Mouse (Mus musculus) hindbrain, postnatal 0 days (tissue): Measurements from ENCODE around the gene Olfr536. TPM values are rescaled to one million over a fixed set of nuclear protein-coding genes. Genes with fewer than 3 reads are reported as not detected.
"Not testable (repeated sequence)": the region's sequence is repeated elsewhere in the genome, so short reads cannot be mapped to it uniquely, and the experiment has no call there.

ENCODE experiments used
- ATAC-seq: fragments of 200-750 bp; cut with Nextera tagmentation; 2 replicates; pipeline ENCODE4 v1.8.0; 2017; ENCODE audit warnings: mild to moderate bottlenecking, moderate TSS enrichment, moderate library complexity
- DNase-seq: peaks from one replicate; pipeline ENCODE4 v3.0.0-alpha.2; 2015; ENCODE audit warnings: low spot score
- H3K27ac ChIP-seq: fragments of 300-500 bp; sonication (generic); 2 replicates; pipeline ENCODE4 v1.5.1; 2014; ENCODE audit warnings: mild to moderate bottlenecking
- H3K27me3 ChIP-seq: fragments of 300-500 bp; sonication (generic); 2 replicates; pipeline ENCODE4 v1.6.1; 2014; ENCODE audit warnings: low read length, mixed read lengths; ENCODE audit not compliant: insufficient read depth
- H3K36me3 ChIP-seq: fragments of 300-500 bp; sonication (generic); 2 replicates; pipeline ENCODE4 v1.6.1; 2014; ENCODE audit warnings: low read length, mixed read lengths; ENCODE audit not compliant: insufficient read depth
- H3K4me1 ChIP-seq: fragments of 300-500 bp; sonication (generic); 2 replicates; pipeline ENCODE4 v1.6.1; 2014; ENCODE audit warnings: antibody characterized with exemption, low read length, mixed read lengths; ENCODE audit not compliant: insufficient read depth
- H3K4me2 ChIP-seq: fragments of 300-500 bp; sonication (generic); 2 replicates; pipeline ENCODE4 v1.6.1; 2014; ENCODE audit warnings: low read depth, mild to moderate bottlenecking, low read length, moderate library complexity, mixed read lengths
- H3K4me3 ChIP-seq: fragments of 300-500 bp; sonication (generic); 2 replicates; pipeline ENCODE4 v1.5.1; 2014; ENCODE audit warnings: low read length
- H3K9ac ChIP-seq: fragments of 300-500 bp; sonication (generic); replicated peaks from 2 replicates; pipeline ENCODE4 v1.6.1; 2014; ENCODE audit warnings: mild to moderate bottlenecking, low read length, moderate library complexity, mixed read lengths
- H3K9me3 ChIP-seq: fragments of 300-500 bp; sonication (generic); 2 replicates; pipeline ENCODE4 v1.6.1; 2016; ENCODE audit warnings: low read length, mixed read lengths
- CTCF ChIP-seq: IDR thresholded peaks from 2 replicates; pipeline ENCODE4 v1.5.1; 2016; ENCODE audit warnings: antibody characterized with exemption, control low read depth, low read depth
- WGBS: fragments of 180-500 bp; shearing (Covaris S2); extraction: QIAGEN DNeasy Blood & Tissue Kit; methylation state at CpG from one replicate; pipeline ENCODE4 v1.1.7; 2014; 5-methylcytosine and 5-hydroxymethylcytosine counted together
- polyA plus RNA-seq: library from polyadenylated mRNA; unstranded; fragments of >200 nt; fragmentation: Nextera tagmentation; extraction: Ambion mirVana; gene quantifications from 2 replicates; pipeline ENCODE4 v1.2.1, GENCODE M21; 2015
- total RNA-seq: library from RNA; depleted of rRNA; stranded (reverse); fragments of >200 nt; gene quantifications from 2 replicates; pipeline ENCODE4 v1.2.3, GENCODE M21; 2014; rRNA removed

Gene Olfr536
- total and polyA plus RNA-seq, 2 experiments from 2014 or later = not detected

DNA sequence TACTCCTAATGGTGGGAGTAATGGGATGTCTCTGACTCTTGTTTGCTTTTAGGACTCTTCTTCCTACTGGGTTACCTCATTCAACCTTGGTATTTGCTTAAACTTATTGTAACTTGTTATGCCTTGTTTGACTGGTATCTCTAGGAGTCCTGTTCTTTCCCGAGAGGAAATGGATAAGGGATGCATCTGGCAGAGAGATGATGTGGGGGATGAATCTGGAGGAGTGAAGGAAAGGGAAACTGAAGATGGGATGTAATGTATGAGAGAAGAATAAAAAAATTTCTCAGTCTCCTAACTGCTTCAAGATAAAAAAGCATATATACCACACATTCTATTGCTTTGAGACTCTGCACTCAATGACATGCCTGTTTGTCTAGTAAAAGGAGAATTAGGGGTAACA lies 29.3 kb downstream of the Olfr536 start:
- Histone ChIP-seq H3K36me3 (no peaks in the 10 kb centered on the region), H3K4me3 (no peak overlapping the region), H3K4me2 (no peak overlapping the region), H3K9me3 (no peaks in the 10 kb centered on the region), H3K27ac (no peak overlapping the region), H3K4me1 (no peaks in the 10 kb centered on the region), H3K9ac (no peak overlapping the region), H3K27me3 (no peaks in the 10 kb centered on the region)
- ATAC-seq (no peak), DNase-seq (no peak)
- TF ChIP-seq CTCF = no peak
- 92% methylated on average over 1 of the region's 1 CpGs for WGBS

DNA sequence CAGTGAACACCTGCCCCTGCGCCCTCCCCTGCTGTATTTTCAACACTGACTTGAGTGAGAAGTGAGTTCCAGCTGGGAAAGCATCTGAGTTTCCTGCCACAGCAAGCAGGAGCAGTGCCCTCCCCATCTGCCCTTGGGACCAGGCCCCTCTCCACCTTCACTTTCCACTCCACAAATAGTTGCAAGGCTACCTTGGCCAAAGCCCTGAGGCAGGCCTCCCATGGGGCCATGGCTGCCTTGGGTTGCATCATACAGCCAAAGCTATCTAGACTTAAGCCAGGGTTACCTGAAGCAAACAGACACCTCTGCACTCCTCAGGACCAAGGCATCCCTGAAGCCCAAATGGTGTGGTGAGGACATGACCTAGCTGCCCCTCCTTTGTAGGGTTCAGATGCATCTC lies 44.1 kb downstream of the Olfr536 start, which contains the start of gene Olfr533:
Olfr533 (plus strand) TSS at position 301 of the 400 bp plus-strand sequence.
- H3K27me3 ChIP-seq, H3K4me3 ChIP-seq, ATAC-seq, H3K4me2 ChIP-seq, DNase-seq, H3K9ac ChIP-seq, H3K36me3 ChIP-seq, H3K4me1 ChIP-seq, H3K9me3 ChIP-seq, H3K27ac ChIP-seq: not testable (repeated sequence)
- WGBS = 75% methylated on average over 1 of the region's 1 CpGs

Other genes with a start within 250 kb of the Olfr536 start
- gene Olfr525, start 186.5 kb downstream of the Olfr536 start, total RNA-seq = not detected in 2 replicates
- gene Olfr525, start 186.5 kb downstream of the Olfr536 start, polyA plus RNA-seq = not detected in 2 replicates
- gene Olfr527, start 173.4 kb downstream of the Olfr536 start, total RNA-seq = not detected in 2 replicates
- gene Olfr527, start 173.4 kb downstream of the Olfr536 start, polyA plus RNA-seq = not detected in 2 replicates
- not detected in 2 replicates for gene Olfr60, start 145.7 kb downstream of the Olfr536 start, total RNA-seq
- gene Olfr60, start 145.7 kb downstream of the Olfr536 start, polyA plus RNA-seq = not detected in 2 replicates
- gene Olfr530, start 131.1 kb downstream of the Olfr536 start, total RNA-seq = not detected in 2 replicates
- gene Olfr530, start 131.1 kb downstream of the Olfr536 start, polyA plus RNA-seq = not detected in 2 replicates
- gene Olfr531, start 104.5 kb downstream of the Olfr536 start, total RNA-seq = not detected in 2 replicates
- not detected in 2 replicates for gene Olfr531, start 104.5 kb downstream of the Olfr536 start, polyA plus RNA-seq
- not detected in 2 replicates for gene Olfr532, start 85.8 kb downstream of the Olfr536 start, total RNA-seq
- gene Olfr532, start 85.8 kb downstream of the Olfr536 start, polyA plus RNA-seq = not detected in 2 replicates
- not detected in 2 replicates for gene Olfr533, start 44.0 kb downstream of the Olfr536 start, total RNA-seq
- not detected in 2 replicates for gene Olfr533, start 44.0 kb downstream of the Olfr536 start, polyA plus RNA-seq
- gene Olfr535, start 23.2 kb downstream of the Olfr536 start, total RNA-seq = not detected in 2 replicates
- not detected in 2 replicates for gene Olfr535, start 23.2 kb downstream of the Olfr536 start, polyA plus RNA-seq
- gene Olfr538, start 60.5 kb upstream of the Olfr536 start, total RNA-seq = not detected in 2 replicates
- gene Olfr538, start 60.5 kb upstream of the Olfr536 start, polyA plus RNA-seq = not detected in 2 replicates
- not detected in 2 replicates for gene Olfr46, start 93.9 kb upstream of the Olfr536 start, total RNA-seq
- 0.03 TPM in 1 of 2 replicates, not detected in the other for gene Olfr46, start 93.9 kb upstream of the Olfr536 start, polyA plus RNA-seq
- gene Olfr61, start 121.6 kb upstream of the Olfr536 start, total RNA-seq = not detected in 2 replicates
- not detected in 2 replicates for gene Olfr61, start 121.6 kb upstream of the Olfr536 start, polyA plus RNA-seq
- gene Olfr53, start 139.1 kb upstream of the Olfr536 start, total RNA-seq = not detected in 2 replicates
- gene Olfr53, start 139.1 kb upstream of the Olfr536 start, polyA plus RNA-seq = not detected in 2 replicates
- gene Olfr539, start 152.5 kb upstream of the Olfr536 start, total RNA-seq = 0.05 TPM in 1 of 2 replicates, not detected in the other
- 0.01 TPM in 1 of 2 replicates, not detected in the other for gene Olfr539, start 152.5 kb upstream of the Olfr536 start, polyA plus RNA-seq
- gene Olfr45, start 174.6 kb upstream of the Olfr536 start, total RNA-seq = not detected in 2 replicates
- not detected in 2 replicates for gene Olfr45, start 174.6 kb upstream of the Olfr536 start, polyA plus RNA-seq
- gene Olfr541, start 189.9 kb upstream of the Olfr536 start, total RNA-seq = not detected in 2 replicates
- not detected in 2 replicates for gene Olfr541, start 189.9 kb upstream of the Olfr536 start, polyA plus RNA-seq